In the genomic region with DNA sequence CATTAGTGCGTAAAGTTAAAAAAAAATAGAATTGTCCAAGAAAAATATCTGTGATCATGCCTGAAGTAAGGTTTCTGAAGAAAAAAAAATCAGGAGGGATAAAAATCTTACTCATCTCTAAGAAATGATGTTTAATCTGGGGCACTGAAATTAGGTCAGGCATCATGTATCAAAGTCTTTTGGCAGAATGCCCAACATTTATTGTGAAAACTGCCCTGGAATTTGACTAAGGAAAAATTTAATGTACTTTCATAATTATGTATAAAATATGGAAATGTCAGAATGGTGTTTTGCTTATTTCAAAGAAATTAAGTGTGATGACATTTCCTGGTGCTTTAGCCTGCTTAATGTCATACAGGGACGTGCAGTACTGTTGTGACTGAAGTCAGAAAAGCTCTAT, we compare ENCODE assay signal across 30 mouse cellular contexts. TPM values are rescaled to one million over a fixed set of nuclear protein-coding genes. Genes with fewer than 3 reads are reported as not detected.
DNase-seq lines count a peak whose midpoint lies in the region; ATAC-seq lines count a peak whose summit lies in the region.
"Had no signal": no experiment of that assay in that cellular context is flagged by ENCODE, and none has a peak within 500 bp of the region (broad histone marks: within the 10 kb centered on the region; RNA-seq: fewer than 3 reads in every experiment).

No protein-coding gene starts in this region.

- no peaks in the 10 kb centered on the region for H3K27me3 ChIP-seq in hindbrain, embryonic 13.5 days
- no peaks in the 10 kb centered on the region for H3K27me3 ChIP-seq in hindbrain, embryonic 16.5 days (replicated peaks; ENCODE audit: control insufficient read depth, insufficient read depth, low read length)
- no peaks in the 10 kb centered on the region for H3K27me3 ChIP-seq in lung, embryonic 16.5 days (ENCODE audit: control insufficient read depth, insufficient read depth, low read depth, low read length)
- H3K27me3 ChIP-seq in neural tube, embryonic 13.5 days, result no peaks in the 10 kb centered on the region
- H3K27me3 ChIP-seq in neural tube, embryonic 15.5 days (replicated peaks), result no peaks in the 10 kb centered on the region
- H3K27me3 ChIP-seq: embryonic facial prominence, embryonic 12.5 days; forebrain, embryonic 15.5 days; midbrain, embryonic 13.5 days; neural tube, embryonic 12.5 days; stomach, embryonic 15.5 days had no signal

- ATAC-seq in hindbrain, embryonic 13.5 days (ENCODE audit: low FRiP score), result no peak
- ATAC-seq in hindbrain, embryonic 16.5 days, result no peak
- peak; percentile 59; the same call in 1 of the 2 replicates for ATAC-seq in lung, embryonic 16.5 days (ENCODE audit: low read depth)
- no peak for ATAC-seq in neural tube, embryonic 13.5 days (ENCODE audit: low read depth)
- no peak for ATAC-seq in neural tube, embryonic 15.5 days (ENCODE audit: low FRiP score)
- ATAC-seq: activated CD4-positive, CD25-positive, alpha-beta regulatory T cell, adult 4 months had no signal

- H3K4me3 ChIP-seq in hindbrain, embryonic 13.5 days, result no peak overlapping the region
- no peak overlapping the region for H3K4me3 ChIP-seq in hindbrain, embryonic 16.5 days (ENCODE audit: low read length)
- no peak overlapping the region for H3K4me3 ChIP-seq in lung, embryonic 16.5 days (ENCODE audit: low read length)
- no peak overlapping the region for H3K4me3 ChIP-seq in neural tube, embryonic 13.5 days
- no peak overlapping the region for H3K4me3 ChIP-seq in neural tube, embryonic 15.5 days (replicated peaks)
- H3K4me3 ChIP-seq: embryonic facial prominence, embryonic 12.5 days; forebrain, embryonic 10.5 days; forebrain, embryonic 15.5 days; gastrocnemius, adult 2 months; midbrain, embryonic 13.5 days; myocyte; neural tube, embryonic 12.5 days; stomach, embryonic 15.5 days had no signal

- DNase-seq in lung, postnatal 25 days (ENCODE audit: low spot score), result no peak
- no peak for DNase-seq in urinary bladder, adult 18-20 months (ENCODE audit: low spot score in 2 of 2)
- no peak for DNase-seq in liver
- DNase-seq: adrenal gland, adult 2 months; cerebellum, adult 9-11 months; gastrocnemius, adult 2 months; gastrocnemius, postnatal 36 days; heart, adult 18-20 months; heart, postnatal 36 days; kidney, adult 2 months; kidney, postnatal 36 days; layer of hippocampus, postnatal 36 days; lung, postnatal 10 days; right cerebral cortex, postnatal 25 days had no signal

- H3K9ac ChIP-seq in hindbrain, embryonic 13.5 days, result no peak overlapping the region
- no peak overlapping the region for H3K9ac ChIP-seq in hindbrain, embryonic 16.5 days (ENCODE audit: low read depth, low read length)
- H3K9ac ChIP-seq in lung, embryonic 16.5 days (ENCODE audit: low read length), result no peak overlapping the region
- H3K9ac ChIP-seq in neural tube, embryonic 13.5 days, result no peak overlapping the region
- no peak overlapping the region for H3K9ac ChIP-seq in neural tube, embryonic 15.5 days (replicated peaks)
- H3K9ac ChIP-seq: embryonic facial prominence, embryonic 12.5 days; forebrain, embryonic 15.5 days; hindbrain, embryonic 14.5 days; midbrain, embryonic 13.5 days; neural tube, embryonic 12.5 days; stomach, embryonic 15.5 days had no signal

- H3K36me3 ChIP-seq in hindbrain, embryonic 13.5 days, result no peaks in the 10 kb centered on the region
- no peaks in the 10 kb centered on the region for H3K36me3 ChIP-seq in hindbrain, embryonic 16.5 days (ENCODE audit: control insufficient read depth, insufficient read depth, low read length)
- H3K36me3 ChIP-seq in lung, embryonic 16.5 days (ENCODE audit: control insufficient read depth, insufficient read depth, low read length), result no peaks in the 10 kb centered on the region
- no peaks in the 10 kb centered on the region for H3K36me3 ChIP-seq in neural tube, embryonic 13.5 days
- H3K36me3 ChIP-seq in neural tube, embryonic 15.5 days, result no peaks in the 10 kb centered on the region
- H3K36me3 ChIP-seq: embryonic facial prominence, embryonic 12.5 days; forebrain, embryonic 10.5 days; forebrain, embryonic 15.5 days; midbrain, embryonic 13.5 days; neural tube, embryonic 12.5 days; stomach, embryonic 15.5 days had no signal

- 67% methylated on average over 2 of the region's 2 CpGs for WGBS in hindbrain, embryonic 13.5 days
- 58% methylated on average over 2 of the region's 2 CpGs for WGBS in hindbrain, embryonic 16.5 days
- 44% methylated on average over 2 of the region's 2 CpGs for WGBS in lung, embryonic 16.5 days
- 63% methylated on average over 2 of the region's 2 CpGs for WGBS in neural tube, embryonic 13.5 days
- 59% methylated on average over 2 of the region's 2 CpGs for WGBS in neural tube, embryonic 15.5 days

- no peak overlapping the region for H3K4me2 ChIP-seq in hindbrain, embryonic 13.5 days
- H3K4me2 ChIP-seq in hindbrain, embryonic 16.5 days (ENCODE audit: low read length), result no peak overlapping the region
- H3K4me2 ChIP-seq in lung, embryonic 16.5 days (ENCODE audit: low read depth, low read length), result no peak overlapping the region
- H3K4me2 ChIP-seq in neural tube, embryonic 13.5 days, result no peak overlapping the region
- no peak overlapping the region for H3K4me2 ChIP-seq in neural tube, embryonic 15.5 days
- H3K4me2 ChIP-seq: embryonic facial prominence, embryonic 12.5 days; forebrain, embryonic 15.5 days; heart, embryonic 11.5 days; hindbrain, embryonic 14.5 days; liver, embryonic 11.5 days; midbrain, embryonic 13.5 days; neural tube, embryonic 12.5 days; stomach, embryonic 15.5 days had no signal

- peak overlapping the region; percentile 26; the same call in 1 of the 2 replicates for H3K27ac ChIP-seq in hindbrain, embryonic 13.5 days
- H3K27ac ChIP-seq in hindbrain, embryonic 16.5 days (ENCODE audit: low read depth, low read length), result no peak overlapping the region
- H3K27ac ChIP-seq in lung, embryonic 16.5 days (ENCODE audit: low read length), result no peak overlapping the region
- peak overlapping the region; percentile 64; the same call in 1 of the 2 replicates for H3K27ac ChIP-seq in neural tube, embryonic 13.5 days (replicated peaks)
- no peak overlapping the region for H3K27ac ChIP-seq in neural tube, embryonic 15.5 days (replicated peaks)
- H3K27ac ChIP-seq: embryonic facial prominence, embryonic 12.5 days; forebrain, embryonic 10.5 days; forebrain, embryonic 15.5 days; gastrocnemius, adult 2 months; hindbrain, embryonic 14.5 days; stomach, embryonic 15.5 days had no signal

- H3K4me1 ChIP-seq in hindbrain, embryonic 13.5 days (replicated peaks), result peaks cover 65% of the 10 kb centered on the region
- H3K4me1 ChIP-seq in hindbrain, embryonic 16.5 days (ENCODE audit: control insufficient read depth, insufficient read depth, low read depth, low read length), result peaks cover 27% of the 10 kb centered on the region
- H3K4me1 ChIP-seq in lung, embryonic 16.5 days (replicated peaks; ENCODE audit: control insufficient read depth, insufficient read depth, low read length), result 0 out of 2 replicates have a peak, but pooled peaks cover 3% of the 10 kb centered on the region
- H3K4me1 ChIP-seq in neural tube, embryonic 13.5 days (replicated peaks), result peaks cover 77% of the 10 kb centered on the region
- peaks cover 57% of the 10 kb centered on the region for H3K4me1 ChIP-seq in neural tube, embryonic 15.5 days

- no peaks in the 10 kb centered on the region for H3K9me3 ChIP-seq in hindbrain, embryonic 13.5 days
- H3K9me3 ChIP-seq in hindbrain, embryonic 16.5 days (ENCODE audit: control insufficient read depth, low read length), result no peaks in the 10 kb centered on the region
- H3K9me3 ChIP-seq in lung, embryonic 16.5 days (ENCODE audit: control insufficient read depth, low read length), result no peaks in the 10 kb centered on the region
- H3K9me3 ChIP-seq in neural tube, embryonic 13.5 days, result no peaks in the 10 kb centered on the region
- no peaks in the 10 kb centered on the region for H3K9me3 ChIP-seq in neural tube, embryonic 15.5 days (replicated peaks)
- H3K9me3 ChIP-seq: embryonic facial prominence, embryonic 12.5 days; forebrain, embryonic 10.5 days; forebrain, embryonic 15.5 days; midbrain, embryonic 13.5 days; neural tube, embryonic 12.5 days; stomach, embryonic 15.5 days had no signal

RNA-seq across cellular contexts. Expression of gene Ncam1, which starts 52.5 kb away (rescaled TPM):
- 446 and 470 TPM in 2 replicates for polyA plus RNA-seq in hindbrain, embryonic 13.5 days (2015; fragmentation: Nextera tagmentation; extraction: Ambion mirVana)
- polyA plus RNA-seq in hindbrain, embryonic 16.5 days (2015; fragmentation: Nextera tagmentation; extraction: Ambion mirVana), result 450 and 495 TPM in 2 replicates
- polyA plus RNA-seq in lung, embryonic 16.5 days (2015; fragmentation: Nextera tagmentation; extraction: Ambion mirVana), result 25.2 and 28.0 TPM in 2 replicates
- polyA plus RNA-seq in neural tube, embryonic 13.5 days (2015; fragmentation: Nextera tagmentation; extraction: Ambion mirVana), result 450 and 454 TPM in 2 replicates
- polyA plus RNA-seq in neural tube, embryonic 15.5 days (2015; fragmentation: Nextera tagmentation; extraction: Ambion mirVana), result 387 and 434 TPM in 2 replicates

Comparison
In these comparisons a context has a peak if more than half of its experiments do, and no peak if none do; other contexts are left out.
1. H3K27ac ChIP-seq: peak in hindbrain, embryonic 13.5 days (single experiment) and neural tube, embryonic 13.5 days (single experiment); none in hindbrain, embryonic 16.5 days (single experiment), lung, embryonic 16.5 days (single experiment) and neural tube, embryonic 15.5 days (single experiment).
2. RNA of gene Ncam1, which starts 52.5 kb away (polyA plus RNA-seq): 450 to 495 TPM in hindbrain, embryonic 16.5 days, 450 to 454 TPM in neural tube, embryonic 13.5 days, 446 to 470 TPM in hindbrain, embryonic 13.5 days and 387 to 434 TPM in neural tube, embryonic 15.5 days; 25.2 to 28.0 TPM in lung, embryonic 16.5 days; every median in the first group is over 10 times any median in the second.